Mouse (Mus musculus): ENCODE data around the gene Arfip1.

Gene Arfip1

GRCm38 (mm10) chr3:84460499-84460898, 121.9 kb downstream of the Arfip1 start:
- no peak for DNase-seq (ENCODE audit: low read depth, low spot score)

GRCm38 (mm10) chr3:84455733-84456417, 126.5 kb downstream of the Arfip1 start:
- no peak for DNase-seq (ENCODE audit: low read depth, low spot score)

GRCm38 (mm10) chr3:84450651-84451050, 131.8 kb downstream of the Arfip1 start:
- DNase-seq (ENCODE audit: low read depth, low spot score): no peak

- DNase-seq (ENCODE audit: low read depth, low spot score): no peak
Measured at GRCm38 (mm10) chr3:84449015-84449414, 133.4 kb downstream of the Arfip1 start.

GRCm38 (mm10) chr3:84447803-84448202, 134.6 kb downstream of the Arfip1 start:
- DNase-seq (ENCODE audit: low read depth, low spot score): no peak

Measured in embryo, embryonic 11.5 days (tissue).